Mouse (Mus musculus) bone marrow, adult 2 months (tissue): ENCODE measurements around the gene Tmem205.

Source experiments
- CTCF ChIP-seq: fragments of 200-500 bp; IDR thresholded peaks from 2 replicates; pipeline ENCODE4 v1.5.1; 2011; ENCODE audit warnings: low read length, control low read depth; ENCODE audit not compliant: control insufficient read depth, insufficient read depth
- POLR2A ChIP-seq: fragments of 200-500 bp; IDR thresholded peaks from 2 replicates; pipeline ENCODE4 v1.6.1; 2011; ENCODE audit warnings: low read depth, mild to moderate bottlenecking, control low read depth, low read length, borderline replicate concordance; ENCODE audit not compliant: control insufficient read depth

GRCm38 (mm10) chr9:21944267-21944666 is 16.9 kb upstream of the Tmem205 start:
- TF ChIP-seq CTCF (no peak), POLR2A (no peak)
